Mouse (Mus musculus) cortical plate, adult 2 months (tissue): ENCODE results near the gene Grid2.

Experiments
- CTCF ChIP-seq: fragments of 200-500 bp; IDR thresholded peaks from 2 replicates; pipeline ENCODE4 v1.5.1; 2011; ENCODE audit warnings: mild to moderate bottlenecking, control low read depth, low read length; ENCODE audit not compliant: insufficient read depth; ENCODE audit errors: extremely low read depth
- POLR2A ChIP-seq: fragments of 200-500 bp; IDR thresholded peaks from 2 replicates; pipeline ENCODE4 v1.6.1; 2011; ENCODE audit warnings: mild to moderate bottlenecking, low read length, control low read depth; ENCODE audit not compliant: insufficient read depth; ENCODE audit errors: extremely low read depth

- TF ChIP-seq CTCF, result no peak
- no peak for TF ChIP-seq POLR2A
These were observed 792.3 kb downstream of the Grid2 start for GRCm38 (mm10) chr6:64047950-64048349.
